Mouse (Mus musculus): ENCODE data around the gene Sdk1.
A peak's percentile ranks its signal among the peaks of the same experiment; 100 is the strongest.

The Sdk1 gene

DNA sequence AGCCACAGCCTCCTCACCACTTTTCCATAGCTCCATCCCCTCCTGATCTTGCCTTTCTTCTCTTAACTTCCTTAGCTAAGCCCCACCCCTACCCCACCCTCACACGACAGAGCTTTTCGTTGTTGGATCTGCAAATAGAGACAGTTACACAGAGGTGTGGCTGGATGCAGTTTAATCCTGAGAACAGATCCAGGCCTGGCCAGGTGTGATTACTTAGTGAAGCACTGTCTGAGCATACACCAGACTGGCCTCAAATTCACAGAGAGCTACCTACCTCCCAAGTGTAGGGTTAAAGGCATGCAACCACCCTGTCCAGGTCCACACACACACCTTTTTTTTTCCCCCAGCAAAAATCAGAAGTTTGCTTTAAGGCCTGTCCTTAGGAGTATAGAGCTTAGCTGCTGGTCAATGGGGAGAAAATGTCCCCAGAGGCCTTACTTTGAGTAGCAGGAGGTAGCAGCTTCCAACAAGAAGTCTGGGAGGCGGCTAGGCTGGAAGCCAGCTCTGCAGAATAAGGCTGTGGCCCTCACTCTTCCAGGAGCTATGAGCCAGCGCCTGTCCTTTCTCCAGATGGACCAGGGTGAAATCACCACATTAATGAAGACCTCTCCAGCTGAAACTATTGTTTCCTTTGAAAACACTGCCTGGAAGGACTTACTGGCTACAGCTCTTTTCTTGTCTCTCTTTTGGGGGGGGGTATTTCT is 781.7 kb downstream of the Sdk1 start:
- DNase-seq = no peak

DNA sequence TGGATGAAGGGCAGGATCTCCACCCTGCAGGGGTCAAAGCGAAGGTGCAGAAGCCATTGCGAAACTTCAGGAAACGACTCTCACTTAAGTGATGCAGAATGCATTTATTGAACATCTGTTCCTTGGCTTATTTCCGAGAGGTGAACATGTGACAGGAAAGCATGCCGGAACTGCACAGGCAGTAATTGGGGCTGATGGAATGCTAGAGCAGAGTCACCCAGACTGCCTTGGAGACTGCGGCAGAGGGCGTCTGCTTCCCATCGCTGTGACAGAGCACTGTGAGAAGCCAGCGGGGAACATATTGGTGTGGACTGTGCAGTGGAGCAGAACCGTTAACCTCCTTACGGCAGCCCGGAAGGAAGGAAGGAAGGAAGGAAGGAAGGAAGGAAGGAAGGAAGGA is 783.2 kb downstream of the Sdk1 start:
- DNase-seq = no peak

DNA sequence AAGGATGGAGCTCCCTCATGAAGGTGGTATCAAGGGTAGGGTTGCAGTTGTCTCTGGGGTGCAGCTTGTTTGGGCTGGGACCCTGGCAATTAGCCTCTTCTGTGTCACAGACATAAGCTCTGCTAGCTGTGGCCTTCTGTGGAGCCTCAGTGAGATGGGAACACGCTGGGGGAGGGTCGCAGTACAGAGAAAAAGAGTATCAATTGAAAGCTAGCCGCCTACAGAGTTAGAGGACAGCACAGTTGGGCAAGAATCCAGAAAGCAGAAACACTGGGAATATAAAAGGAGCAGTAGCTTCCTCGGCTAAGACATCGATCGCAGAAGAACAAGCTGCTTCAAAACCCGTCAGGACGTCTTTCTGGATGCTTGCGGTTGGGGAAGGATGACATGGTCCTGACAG is 795.2 kb downstream of the Sdk1 start:
- no peak for DNase-seq

DNA sequence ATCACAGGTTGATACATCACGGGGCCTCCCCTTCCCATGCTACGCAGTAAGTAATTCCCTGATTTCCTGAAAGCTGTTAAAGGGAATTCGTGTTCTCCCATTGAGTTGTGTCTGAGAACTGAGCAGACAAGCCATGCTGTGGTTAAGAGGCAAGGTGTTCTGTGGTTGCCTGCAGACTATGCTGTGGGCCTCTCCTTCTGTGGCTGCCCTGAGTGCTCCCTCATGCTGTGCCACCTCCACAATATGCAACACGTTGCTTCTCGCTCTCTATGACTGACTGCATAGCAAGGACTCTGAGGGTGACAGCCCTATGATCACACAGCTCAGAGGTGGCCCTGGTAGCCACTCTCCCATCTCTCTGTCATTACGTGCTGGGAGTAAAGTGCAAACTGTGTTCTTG is 797.9 kb downstream of the Sdk1 start:
- no peak for DNase-seq

DNA sequence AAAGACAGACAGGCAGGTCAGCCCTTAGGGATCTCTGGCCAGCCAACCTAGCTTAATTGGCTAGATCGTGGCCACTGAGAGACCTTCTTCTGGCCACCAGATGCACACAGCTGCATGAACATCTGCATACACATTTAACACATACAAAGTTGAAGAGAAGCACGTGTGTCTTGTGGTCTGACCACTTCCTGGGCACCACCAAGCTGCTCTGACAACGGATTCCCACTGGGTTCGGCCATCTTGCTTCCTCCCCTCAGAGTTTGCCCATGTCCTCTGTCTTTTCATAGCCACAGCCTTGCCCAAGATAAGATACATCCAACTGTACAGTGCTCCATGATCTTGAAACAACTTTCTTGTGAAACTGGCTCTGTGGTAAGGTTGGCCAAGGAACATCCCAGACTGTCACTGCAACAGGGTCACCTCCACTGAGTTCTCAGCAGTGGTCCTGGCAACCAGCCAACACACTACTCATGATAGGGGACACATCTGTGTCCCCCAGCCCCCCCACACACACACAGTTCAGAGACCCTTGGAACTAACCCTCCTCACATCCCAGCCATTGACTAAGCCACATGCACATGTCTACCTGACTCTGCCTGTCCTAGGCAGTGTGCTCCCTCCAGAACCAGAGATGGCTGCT is 798.7 kb downstream of the Sdk1 start:
- DNase-seq = no peak

DNA sequence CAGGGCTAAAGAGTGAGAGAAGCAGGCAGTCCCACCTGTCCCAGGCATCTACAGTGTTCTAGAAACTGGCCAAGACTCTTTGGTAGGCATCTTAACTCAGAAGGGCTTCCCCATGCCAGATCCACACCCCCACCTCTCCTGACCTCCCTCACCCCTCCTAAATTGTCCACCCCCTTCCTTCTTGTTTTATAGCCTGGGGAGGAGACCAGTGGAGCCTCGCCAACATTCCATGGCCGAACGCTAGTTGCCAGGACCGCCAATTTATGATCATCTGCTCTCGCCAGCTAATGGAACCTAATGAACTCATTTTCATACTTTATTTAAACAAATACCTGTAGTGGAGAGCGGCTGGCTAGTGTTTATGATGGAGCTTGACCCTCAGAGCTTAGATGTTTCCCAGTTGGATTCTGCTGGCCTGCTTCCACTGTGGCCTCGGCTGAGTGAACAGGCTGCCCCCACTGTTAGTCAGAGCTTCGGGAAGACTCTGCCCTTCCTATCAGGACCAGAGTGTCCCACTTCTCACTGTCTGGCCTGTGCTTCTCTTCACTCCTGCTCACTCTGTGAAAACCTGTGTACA is 800.0 kb downstream of the Sdk1 start:
- DNase-seq = no peak

DNA sequence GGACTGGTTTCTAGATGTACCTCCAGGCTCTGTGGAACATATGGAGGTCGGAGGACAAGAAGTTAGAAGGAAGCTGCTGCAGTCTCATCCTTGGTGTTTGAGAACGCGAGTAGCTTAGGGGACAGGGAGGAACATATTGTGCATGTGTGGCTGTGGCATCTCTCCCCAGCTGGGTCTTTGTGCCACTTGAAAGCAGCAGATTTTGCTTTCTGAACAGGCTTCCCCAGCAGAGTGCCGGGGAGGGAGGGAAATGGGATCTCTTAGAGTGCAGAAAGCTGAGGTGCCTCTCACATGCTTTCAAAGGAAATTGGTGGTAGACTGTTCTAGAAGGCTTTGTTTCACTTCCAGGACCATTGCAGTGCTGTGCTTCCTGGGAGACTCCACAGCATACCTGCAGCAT is 820.5 kb downstream of the Sdk1 start:
- no peak for DNase-seq

DNA sequence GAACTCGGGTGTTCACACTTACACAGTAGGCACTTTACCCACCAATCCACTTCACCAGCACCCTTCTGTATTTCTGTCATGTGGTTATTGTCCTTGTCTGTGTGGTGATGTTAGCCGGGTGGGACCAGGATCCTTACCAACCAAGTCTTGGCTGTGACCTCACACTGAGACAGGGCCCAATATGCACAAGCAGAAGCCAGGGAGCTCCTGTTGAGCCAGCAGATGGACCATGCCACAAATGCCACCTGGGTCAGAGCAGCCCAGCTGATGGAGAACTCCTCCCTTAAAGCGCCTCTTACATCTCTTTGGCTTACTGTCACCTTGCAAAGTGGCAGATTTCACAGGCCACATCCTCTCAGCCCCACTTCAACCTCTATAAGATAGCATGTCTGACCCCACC is 830.0 kb downstream of the Sdk1 start:
- peak; percentile 48 for DNase-seq

DNA sequence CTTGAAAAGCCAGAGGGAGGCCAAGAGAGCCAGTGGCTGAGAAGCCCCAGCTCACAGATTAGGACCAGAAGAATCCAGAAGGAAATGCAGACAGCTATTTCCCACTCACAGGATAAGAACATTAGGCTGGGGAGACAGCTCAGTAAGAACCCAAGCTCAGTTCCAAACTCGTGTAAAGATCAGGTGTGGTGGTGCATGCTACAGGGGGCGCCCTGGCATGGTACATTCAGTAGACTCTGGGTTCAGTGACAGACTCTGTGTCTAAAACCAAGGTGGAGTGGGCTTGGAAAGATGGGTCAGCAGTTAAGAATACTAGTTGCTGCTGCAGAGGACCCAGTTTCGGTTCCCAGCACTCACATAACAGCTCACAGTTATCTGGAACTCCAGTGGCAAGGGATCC is 832.6 kb downstream of the Sdk1 start:
- no peak for DNase-seq

DNA sequence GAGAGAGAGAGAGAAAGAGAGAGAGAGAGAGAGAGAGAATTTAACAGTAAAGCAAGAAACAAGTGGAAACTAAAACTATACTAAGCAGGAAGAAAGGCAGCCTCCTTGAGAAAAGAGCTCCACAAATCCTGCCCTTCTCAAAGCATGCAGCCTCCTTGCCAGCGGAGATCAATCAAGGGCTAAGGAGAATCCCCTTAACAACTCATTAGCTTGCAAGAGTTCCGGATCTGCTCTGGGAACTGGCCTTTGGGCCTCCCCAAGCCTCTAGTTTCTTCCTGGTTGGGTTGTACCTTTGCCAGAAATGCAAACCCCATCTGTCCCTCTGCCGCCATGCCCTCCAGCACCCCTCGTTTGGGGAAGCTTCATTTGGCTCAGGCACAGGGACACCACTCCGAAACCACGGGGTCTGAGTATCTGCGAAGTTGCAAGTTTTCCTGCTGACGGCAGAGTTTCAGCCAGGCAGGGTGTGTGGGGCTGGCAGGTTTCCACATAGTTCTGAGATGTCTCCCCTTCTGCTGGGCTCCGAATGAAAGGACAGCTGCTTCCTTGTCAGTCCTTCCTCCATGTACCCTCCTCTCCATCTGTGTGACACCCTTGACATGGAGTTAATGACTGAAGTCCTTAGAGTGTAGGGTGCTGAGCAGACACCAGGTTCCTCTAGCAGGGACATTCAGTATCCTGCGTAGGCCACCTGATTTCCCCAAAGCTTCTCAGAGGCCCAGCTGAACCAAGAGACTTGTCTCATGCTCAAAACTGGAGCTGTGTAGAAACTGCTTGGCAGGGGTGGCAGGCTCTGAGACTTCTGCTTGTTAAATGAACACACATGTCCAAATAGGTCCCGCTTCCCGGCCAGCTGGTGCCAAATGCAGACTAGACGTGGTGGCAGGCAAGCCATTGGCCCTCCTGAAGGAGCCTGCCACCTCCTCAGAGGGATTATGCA is 833.5 kb downstream of the Sdk1 start:
- peak; percentile 40 for DNase-seq

DNA sequence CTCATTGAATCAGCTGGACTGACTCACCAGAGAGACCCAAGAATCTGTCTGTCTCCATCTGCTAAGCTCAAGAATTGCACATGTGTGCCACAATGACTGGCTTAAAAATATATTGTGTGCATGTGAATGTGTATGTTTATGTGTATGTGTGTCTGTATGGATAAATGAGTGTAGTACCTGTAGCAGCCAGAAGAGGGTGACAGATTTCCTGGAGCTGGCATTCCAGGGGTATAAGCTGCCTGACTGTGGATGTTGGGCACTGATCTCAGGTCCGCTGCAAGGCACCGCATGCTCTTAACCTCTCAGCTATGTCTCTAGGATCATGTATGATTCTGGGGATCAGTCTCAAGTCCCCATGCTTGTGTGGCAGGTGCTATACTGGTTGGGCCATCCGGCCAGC is 839.4 kb downstream of the Sdk1 start:
- no peak for DNase-seq

DNA sequence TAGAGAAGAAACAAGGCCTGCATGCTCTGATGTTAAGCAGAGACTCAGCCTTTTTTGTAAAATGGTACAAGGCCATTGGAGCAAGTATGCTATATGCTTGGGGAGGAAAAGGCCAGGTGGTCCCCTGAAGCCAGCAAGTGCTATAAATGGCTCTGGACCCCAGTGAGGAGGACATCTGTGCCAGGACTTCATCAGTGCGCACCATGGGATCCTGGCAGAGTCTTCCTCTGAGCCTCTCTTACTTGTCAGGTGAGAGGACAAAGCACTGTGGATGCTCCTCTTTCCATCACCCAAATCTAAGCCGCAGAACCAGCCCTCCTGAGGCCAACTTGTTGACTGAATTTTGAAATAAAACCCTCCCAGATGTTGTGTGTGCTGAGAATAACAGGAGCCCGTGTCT is 839.8 kb downstream of the Sdk1 start:
- DNase-seq = peak; percentile 75

DNA sequence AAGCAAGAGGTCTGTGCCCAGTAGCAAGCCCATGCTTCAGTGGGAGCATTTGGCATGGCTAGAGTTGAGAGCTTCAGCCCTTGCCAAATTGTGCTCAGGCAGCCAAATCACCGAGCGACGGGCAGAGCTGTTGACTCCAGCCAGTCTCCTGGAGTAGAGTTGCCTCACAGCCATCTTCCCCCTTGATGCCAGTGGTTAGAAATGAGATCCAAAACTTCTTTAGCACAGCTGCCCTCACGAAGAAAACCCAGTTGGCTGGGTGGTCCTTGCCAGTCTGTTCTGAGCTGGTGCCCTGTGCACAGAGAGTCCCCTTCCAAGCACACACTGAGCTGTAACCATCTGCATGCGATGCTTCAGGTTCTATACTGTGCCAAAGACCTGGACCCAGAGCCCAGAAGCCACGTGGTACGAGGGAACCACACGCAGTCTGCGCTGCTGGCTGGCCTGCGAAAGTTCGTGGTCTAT is 855.1 kb downstream of the Sdk1 start:
- DNase-seq = peak; percentile 86

DNA sequence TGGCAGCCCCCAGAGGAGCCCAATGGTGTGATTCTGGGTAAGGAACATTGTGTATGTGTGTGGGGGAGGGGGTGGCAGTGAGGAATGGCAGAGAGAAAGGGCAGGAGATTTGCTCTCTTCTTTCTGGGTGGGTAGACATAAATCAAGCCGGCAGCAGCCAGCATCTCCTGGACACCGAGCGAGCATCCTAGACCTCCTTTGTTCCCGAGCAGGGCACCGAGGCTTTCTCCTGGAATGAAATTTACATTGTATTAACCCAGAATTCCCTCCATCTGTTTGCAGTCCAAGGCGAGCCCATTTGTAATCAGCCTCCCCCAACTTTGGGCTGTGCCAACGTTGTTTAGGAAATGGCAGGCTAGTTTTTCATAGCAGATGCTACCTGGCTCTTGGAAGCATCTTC is 858.9 kb downstream of the Sdk1 start:
- peak; percentile 28 for DNase-seq

DNA sequence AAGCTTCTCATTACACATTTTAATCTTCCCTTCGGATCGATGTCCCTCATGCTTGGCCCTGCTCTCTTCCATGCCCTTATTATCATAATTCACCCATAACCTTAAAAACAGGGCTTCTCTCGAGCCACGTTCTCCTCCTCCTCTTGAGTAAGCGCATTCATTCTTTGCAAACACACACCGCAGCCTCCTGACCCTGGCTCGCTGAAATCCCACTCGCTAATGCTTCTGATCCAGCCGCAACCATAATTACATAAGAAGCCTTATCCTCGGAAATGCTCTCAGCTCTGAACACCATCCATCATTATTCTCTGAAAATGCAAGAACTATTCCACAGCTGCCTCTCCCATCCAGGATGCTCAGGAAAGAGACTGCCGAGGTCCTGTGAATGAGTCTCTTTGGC is 866.1 kb downstream of the Sdk1 start:
- DNase-seq = no peak

DNA sequence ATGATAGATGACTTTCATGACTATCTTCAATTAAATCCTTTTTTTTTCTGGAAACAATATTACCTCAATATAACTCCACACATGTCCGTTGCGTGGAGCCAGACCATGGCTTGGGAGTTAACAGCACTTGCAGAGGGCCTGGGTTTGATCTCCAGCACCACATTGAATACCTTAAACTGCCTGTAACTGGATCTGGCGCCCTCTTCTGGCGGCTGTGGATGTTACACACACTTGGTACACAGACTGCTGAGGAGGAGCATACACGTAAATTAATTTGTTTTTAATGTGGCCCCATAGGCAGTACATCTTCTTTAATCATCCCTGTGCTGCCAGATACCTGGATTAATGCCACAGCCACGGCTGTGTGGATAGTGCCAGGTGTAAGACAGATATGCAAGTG is 870.7 kb downstream of the Sdk1 start:
- DNase-seq = no peak

DNA sequence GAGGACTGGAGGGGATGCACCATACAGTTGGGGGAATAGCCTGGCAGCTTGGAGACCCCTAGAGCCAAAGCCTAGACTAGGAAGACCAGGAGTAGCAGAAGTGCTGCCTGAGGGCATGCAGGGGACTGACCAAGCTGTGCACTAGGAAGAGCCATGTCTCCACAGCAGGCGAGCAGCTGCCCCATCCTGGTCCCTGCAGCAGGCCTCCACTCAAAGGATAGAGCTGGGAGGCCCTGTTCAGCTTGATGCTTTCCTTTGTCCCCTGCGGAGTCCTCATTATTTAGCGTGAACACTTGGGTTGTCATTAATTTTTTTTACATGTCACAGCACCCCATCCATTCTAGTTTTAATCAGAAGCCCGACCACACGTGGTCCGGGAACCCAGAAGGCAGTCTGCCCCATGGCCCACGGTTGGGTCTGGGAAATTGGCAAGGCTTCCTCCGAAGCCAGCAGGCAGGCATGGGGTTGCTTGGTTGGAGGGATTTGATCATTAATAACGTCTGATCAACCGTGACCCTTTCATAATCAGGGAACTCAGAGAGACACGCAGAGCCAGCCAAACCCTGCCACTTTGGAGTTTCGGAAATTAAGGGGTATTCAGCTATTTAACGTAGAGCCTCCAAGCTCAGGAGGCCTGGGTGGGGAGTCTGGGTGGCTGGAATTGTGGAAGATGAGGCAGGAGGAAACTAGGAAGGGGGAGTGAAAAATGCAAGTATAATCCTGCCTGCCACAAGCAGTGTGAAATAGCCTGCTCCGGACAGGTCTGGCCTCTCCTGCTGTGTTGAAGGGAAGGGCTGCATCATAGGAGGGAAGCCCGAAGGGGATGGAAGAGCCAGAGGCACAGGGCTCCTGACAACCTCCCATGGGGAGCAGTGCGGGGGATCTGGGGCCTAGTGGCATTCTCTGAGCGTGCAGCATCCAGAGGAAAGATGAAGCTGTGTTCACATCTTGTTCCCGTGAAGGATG is 872.2 kb downstream of the Sdk1 start:
- DNase-seq = no peak

DNA sequence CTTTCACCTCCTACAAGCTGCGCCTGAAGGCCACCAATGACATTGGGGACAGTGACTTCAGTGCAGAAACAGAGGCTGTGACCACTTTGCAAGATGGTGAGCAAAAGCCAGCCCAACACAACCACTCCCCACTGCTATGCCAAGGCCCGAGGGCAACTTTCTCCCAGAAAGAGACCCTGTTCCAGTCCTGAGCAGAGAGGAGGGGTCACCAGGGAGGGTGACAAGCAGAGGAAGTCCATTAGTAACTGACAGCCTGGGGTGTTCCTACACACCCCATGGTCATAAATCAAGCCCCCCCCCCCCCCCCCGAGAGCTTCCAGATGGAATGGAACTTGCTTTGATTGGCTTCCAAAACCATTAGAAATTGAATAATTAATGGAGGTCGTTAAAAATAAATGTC is 886.5 kb downstream of the Sdk1 start:
- no peak for DNase-seq

DNA sequence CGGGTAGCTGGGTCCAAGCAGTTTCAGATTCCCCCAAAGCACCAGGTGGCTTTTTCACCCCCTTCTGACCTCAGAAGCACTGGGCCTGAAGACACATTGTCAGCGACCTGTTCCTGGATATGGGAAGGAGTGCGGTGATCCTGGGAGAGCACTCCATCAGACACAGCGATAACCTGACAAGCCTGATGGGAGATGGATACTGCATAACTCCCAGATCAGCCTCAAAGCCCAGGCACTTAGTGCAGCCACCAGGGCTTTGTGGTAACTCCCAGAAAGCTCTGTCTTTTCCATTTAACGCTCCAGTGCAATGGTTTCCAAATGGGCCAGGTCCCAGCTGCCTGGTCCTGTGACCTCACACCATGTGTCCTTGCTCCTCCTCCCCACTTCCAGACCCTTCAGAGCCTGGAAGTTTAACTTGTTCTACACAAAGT is 886.9 kb downstream of the Sdk1 start:
- DNase-seq = no peak

DNA sequence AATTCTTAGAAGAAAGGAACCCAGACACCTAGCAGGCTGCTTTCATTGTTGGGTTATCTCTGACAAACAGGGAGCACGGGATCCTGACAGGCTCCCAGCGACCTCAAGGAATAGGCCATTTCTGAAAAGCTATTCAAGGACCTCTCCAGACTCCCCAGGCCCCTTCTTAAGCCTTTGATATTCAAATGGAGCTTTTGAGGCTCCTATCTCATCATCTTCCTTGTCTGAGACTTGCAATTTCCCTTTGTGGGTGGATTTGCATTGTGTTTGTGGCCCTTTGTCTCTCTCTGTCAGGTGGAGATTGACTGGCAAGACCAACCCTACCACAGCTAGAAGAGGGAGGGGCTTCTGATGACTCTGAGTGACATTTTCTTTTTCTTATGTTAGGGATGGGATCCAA is 888.7 kb downstream of the Sdk1 start:
- no peak for DNase-seq

DNA sequence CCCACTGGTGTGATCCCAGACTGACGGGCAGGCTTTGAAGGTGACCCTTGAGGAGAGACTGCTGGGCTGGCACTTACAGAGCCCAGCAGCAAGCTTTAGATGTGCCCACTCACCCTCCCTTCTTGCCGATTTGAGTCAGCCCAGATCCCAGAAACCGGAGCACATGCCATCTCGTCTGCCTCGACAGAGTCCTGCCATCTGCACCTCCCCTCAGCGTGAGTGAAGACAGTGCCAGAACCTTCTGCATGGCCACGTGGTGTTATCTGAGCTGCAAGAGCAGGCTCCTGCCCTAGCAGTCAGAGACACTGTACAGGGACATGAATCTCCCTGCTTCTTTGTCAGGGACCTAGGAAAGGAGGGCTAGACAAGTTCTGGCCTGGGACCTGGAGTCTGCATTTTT is 898.7 kb downstream of the Sdk1 start:
- peak; percentile 89 for DNase-seq

DNA sequence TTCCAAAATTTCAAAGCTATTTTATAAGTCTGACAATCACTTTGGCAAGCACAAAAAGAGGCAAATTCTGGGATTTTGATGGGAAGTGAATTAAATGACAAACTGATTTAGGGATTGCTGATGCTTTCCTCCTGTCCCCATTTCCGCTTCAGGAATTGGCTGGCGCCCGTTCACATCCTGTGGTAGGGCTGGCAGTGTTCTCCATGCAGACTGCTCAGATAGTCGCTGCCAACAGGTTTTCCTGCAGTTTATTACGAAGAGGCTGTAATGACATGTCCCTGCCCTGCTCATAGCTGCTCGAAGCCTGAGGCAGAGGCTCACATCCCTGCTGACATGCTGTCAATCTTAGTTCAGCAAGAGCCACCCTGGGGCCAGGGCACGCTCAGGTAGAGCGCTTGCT is 908.3 kb downstream of the Sdk1 start:
- DNase-seq = peak; percentile 70
